Mouse (Mus musculus) urinary bladder, adult 18-20 months (tissue): ENCODE results near the gene Gm20538.

Experiments
- DNase-seq, 2 experiments: peaks; one replicate each; pipeline ENCODE4 v3.0.0; 2022; ENCODE audit warnings: low spot score in 2 of 2, mixed read lengths in 2 of 2

The Gm20538 gene

DNA sequence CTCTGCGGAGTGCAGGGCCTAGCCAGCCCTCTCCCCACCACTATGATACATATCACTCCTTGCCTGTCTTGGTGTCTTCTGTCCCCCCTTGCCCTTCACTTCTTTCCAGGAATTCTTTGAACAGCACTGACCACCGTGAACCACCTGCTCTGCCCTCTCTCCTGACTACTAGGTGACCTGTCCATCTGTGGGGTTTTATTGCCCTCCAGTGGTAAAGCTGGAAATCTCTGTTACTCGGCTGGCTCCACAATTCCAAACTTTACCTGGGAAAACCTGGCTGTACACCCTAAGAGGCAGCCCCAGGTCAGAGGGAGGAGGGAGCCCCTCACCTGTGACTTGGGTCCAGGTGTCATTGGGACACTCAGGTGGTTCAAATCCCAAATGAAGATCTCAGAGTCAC lies 17.3 kb downstream of the Gm20538 start:
- DNase-seq: no peak

DNA sequence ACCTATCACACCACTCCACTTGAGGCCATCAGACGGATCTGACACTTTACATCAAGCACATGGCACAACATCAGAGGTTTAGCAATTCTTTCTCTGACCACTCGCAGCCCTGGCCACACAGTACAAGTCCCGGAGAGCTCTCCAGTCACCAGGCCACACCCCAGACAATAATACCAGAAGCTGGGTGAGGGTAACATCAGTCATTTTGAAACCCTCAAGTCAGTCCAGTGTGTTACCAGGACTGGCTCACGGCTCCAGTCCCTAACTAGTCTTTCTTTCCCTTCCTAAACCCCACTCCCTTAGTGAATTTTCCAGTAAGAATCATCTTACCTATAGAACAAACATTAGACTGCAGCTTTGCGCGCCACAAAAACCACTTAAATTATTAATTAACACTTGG lies 22.6 kb downstream of the Gm20538 start:
- DNase-seq: no peak

DNA sequence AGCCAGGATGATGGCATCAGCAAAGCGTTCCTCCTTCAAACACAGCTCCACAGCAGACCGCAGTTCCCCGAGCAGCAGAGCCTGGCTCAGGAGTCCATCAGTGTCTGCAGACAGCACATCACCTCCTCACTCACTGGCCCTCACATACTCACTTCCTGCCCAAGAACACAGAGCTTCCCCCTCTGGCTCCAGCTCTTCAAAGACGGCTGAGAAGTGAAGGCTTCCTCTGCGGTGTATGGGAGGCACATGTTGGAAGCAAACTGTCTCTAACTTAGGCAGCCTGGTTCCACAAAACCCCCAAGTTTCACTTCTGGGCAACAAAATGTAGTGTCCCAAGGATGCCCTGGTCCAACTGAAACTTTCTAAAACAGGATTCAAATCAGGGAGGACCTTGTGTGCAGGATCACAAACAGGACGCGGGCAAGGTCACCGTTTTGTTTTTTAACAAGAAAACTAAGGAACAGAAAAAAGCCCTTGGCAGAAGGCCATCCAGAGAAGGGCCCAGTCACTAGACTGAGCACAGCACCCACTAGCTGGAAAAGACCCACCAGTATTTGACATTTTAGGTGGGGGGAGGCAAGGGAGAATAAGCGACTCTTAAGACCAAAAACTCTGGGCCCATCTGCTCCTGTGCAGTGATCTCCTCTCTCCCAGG lies 27.0 kb downstream of the Gm20538 start:
- DNase-seq: no peak

DNA sequence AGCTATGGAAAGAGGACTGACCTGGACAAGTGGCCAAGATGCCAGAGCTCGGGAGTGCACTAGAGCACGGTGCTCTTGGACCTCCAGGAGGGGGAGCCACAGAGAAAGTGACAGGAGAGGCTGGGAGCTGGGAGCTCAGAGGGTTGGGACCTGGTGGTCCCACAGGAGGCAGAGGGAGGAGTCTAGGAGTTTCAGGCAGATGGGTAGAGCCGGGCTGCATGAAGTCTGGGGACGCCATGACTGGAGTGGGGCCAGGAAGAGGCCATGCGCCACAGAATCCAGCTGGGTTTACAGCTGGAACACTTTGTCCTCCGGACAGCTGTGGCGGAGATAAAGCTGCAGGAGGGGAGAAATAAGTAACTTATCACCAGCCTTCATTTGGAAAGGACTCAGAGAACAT lies 33.5 kb downstream of the Gm20538 start:
- peak in 1 of 2 experiments; percentile 1 for DNase-seq

DNA sequence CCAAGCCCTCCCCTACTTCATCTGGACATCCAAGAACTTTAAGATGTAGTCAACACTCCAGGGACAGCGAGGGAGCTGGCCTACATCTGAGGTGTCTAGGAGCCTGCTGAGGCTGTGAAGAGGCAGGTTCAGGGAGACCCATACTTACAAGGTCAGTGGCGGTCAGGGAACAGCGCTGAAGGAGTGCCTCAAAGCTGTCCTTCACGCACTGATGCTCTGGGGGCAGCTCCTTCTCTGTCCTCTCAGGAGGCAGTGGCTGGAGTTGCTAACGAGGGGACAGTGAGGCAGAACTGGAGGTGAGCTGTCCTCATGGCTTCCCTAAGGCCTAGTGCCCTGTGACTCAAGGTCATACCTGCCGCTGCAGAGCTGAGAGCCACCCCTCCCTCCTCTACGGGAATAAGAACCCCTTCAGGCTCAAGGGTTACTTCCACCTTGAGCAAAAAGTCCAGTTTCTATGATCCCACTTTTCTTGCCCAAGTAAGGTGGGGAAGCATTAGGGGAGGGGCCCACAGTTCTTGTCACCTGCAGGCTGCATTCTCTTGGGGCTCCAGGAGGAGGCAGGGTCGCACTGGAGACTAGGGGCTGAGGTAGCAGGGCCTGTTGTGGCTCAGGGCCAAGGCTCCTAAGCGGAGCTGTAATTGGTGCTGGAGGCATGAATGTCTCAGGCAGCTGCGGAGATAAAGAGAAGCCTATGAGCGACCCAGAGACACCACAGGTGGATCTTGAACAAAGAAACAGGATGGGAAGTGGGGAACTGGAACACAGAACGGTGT lies 34.4 kb downstream of the Gm20538 start:
- DNase-seq: no peak

DNA sequence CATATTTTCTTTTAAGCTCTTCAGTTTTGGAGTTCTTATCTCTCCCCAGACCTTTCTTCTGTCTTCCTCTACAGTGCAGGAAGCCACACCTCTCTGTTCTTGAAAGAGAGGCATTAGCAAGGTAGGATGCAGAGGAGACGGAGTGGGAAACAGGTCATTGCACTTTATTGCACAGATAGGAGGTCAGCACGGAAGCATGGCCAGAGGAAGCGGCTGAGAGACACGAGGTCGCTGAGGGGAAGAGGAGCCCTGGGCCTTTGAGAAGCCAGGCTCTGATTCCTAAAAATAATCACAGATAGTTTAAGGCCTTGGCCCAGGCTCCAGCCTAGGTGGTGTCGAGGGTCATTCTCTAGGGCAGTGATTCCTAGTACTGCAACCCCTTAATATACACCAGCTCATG lies 36.9 kb downstream of the Gm20538 start:
- DNase-seq: no peak

DNA sequence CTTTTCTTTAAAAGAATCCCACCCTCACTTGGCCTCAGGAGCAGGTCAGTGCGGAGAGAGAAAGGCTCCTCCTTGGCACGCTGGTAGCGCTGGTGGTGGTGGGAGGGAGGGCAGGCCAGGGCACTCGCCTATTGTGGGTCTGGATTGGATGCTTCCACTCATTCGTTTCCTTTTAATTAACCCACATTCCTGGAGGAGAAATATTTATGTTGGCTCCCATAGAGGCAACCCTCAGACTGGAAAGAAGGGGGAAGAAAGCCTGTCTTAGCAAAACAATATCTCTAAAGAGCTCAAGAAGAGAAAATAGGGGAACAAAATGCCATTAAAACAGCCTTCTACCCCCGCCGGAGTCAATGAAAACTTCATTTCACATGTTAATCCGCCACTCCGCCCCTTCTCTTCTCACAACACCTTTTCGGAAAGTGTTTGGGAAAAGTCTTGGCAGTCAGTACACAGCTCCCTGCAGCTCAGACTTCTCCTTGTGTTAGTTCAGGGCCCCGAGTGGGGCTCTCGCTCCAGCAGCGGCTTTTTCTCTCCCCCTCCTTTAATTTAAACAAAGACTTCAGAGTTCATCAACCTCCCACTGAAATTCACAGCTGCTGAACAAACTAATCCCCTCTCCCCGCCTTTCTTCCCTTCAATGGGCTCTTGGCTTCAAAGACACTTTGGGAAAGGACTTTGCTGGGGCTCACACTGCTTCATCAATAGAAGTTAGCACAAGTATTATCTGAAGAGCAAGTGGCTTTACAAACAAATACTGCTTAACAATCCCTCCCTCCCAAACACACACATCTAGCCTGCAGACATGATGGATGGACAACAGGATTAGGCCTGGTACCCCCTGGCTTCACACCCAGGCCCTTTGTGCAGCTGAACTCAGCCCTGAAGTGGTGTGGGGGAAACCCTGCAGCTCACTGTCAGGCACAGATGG lies 37.8 kb downstream of the Gm20538 start:
- DNase-seq: no peak

DNA sequence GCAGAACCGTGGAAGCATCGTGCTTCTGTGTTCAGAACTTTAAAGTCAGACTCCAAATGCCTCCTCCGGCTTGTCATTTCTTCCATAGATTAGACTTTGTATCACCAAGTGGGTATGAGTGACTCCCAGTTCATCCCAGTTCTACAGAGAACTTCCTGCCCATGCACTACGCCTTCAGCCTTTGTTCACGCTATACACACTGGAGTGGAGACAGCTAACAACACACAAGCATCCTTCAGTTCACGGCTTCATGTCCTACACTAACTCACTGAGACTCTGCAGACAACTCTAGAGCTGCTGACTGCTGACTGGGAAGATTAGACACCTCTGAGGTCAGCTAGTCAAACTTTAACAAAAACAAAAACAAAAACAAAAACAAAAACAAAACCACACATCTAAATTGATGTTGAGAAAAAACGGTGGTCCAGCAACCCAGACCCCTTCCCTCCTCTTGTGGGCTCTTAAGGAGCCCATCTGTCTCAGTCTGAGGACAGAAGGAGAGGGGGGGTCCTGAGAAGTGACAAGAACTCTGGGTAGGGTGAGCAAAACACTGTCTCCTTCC lies 38.6 kb downstream of the Gm20538 start:
- DNase-seq: no peak

DNA sequence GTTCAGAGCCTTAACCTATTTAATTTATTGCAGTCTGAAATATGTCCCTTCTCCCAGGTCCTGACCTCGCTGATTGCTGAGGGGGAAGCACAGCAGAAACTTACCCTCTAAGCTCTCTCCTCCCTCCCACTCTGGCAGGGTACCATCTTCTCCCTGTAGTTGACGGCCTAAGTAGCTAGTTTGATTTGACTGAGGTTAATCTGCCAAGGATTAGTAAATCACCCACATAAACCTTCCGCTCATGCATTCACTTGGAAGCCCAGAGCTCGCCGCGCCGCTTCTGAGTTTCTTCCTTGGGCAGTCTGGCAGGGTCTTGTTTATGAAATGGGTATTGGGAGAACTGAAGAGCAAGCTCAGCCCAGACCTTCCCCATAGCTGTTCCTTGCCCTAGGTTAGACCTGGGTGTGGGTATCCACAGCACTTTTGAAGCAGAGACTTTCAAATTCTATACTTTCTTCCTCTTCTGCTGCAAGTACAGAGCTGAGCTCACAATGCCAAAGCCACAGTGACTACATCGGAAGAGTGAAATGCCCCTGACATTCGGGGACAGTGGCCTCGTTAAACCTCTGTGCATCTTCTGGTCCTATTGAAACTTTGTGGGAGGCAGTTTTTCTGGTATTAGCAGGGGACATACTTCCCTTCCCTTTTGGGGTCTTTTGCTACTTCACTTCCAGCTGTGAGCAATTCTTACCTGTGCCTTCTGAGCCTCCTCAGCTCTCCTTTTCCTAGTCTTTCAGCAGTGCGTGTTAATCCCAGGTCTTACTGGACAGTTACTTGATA lies 39.4 kb downstream of the Gm20538 start:
- DNase-seq: no peak

DNA sequence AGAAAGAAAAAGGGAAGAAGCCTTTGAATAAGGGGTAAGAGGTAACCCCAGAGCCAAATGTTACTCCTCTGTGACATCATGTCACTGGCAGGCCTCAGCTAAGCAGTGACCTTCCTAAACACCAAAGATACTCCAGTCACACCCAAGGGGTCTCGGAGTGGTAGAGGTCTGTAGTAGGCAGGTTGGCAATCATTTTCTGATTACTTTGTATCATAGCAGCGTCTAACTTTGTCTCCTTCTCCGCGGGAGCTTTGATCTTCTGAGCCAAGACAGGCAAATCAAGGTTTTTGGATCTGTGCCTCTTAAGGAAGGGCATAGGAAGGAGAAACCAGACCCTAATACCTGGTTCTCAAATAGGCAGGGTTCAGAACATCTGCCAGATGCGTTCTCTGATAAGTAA lies 40.0 kb downstream of the Gm20538 start:
- no peak for DNase-seq

DNA sequence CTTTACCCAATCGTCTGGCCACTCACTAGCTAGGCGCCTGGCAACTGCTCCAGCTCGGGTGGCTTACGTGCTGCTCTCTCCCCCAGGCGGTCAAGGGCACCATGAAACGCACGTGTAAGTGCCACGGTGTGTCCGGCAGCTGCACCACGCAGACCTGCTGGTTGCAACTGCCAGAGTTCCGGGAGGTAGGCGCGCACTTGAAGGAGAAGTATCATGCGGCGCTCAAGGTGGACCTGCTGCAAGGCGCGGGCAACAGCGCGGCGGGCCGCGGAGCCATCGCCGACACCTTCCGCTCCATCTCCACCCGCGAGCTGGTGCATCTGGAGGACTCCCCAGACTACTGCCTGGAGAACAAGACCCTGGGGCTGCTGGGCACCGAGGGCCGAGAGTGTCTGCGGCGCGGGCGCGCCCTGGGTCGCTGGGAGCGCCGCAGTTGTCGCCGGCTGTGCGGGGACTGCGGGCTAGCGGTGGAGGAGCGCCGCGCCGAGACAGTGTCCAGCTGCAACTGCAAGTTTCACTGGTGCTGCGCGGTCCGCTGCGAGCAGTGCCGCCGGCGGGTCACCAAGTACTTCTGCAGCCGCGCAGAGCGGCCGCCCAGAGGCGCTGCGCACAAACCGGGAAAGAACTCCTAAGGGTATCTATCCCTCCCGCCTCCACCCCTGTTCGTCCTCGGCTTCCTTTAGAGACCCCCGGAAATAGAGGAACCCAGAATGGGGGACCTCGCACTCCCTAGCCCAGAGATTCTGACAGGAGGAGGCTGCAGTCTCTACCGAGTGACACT lies 41.0 kb downstream of the Gm20538 start:
- peak in 1 of 2 experiments; percentile 26 for DNase-seq

DNA sequence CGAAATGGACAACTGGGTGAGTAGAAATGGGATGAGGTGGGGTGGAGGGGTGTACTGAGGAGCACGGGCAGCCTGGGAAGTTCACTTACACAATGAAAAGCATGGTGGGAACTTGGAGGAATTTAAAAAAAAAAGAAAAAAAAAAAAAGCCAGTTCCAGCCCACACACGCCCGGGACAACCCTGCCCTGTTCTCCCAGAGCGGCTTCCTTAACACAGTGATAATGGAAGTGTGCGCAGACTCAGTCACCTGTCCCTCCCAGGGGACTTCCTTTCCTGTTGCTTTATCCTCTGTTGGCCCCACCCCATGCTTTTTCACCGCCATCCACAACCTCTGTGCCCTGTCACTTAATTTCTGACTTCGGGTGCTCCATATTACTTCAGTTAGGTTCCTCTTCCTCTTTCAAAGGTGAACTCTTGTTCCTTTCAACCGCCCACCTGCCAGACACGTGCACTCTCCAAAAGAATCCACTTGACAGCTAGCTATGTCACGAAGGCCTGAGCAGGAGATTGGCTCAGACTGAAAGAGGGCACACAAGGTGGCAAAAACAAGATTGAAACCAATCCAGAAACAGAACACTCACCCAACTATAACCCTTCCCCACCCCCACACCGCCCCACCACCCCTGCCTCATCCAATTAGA lies 42.0 kb downstream of the Gm20538 start:
- DNase-seq: peak in 1 of 2 experiments; percentile 12

DNA sequence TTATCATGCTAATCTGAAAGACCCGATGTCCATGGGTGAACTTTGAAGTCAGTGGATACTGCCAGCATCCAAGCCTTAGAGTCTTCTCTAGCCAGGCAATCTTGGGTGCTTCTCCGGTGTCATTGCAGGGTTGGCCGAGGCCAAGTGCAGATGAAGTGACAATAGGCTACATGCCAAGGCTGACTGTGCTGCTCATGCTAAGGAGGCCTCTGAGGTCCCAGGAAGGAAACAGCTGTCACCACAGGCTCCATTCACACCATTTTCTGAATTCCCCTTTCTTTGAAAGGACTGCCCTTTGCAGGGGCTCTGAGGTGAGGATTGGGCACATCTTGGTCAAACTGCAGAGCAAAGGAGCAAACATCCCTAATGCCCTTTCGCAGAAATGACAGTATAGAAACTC lies 49.9 kb downstream of the Gm20538 start:
- DNase-seq: no peak

DNA sequence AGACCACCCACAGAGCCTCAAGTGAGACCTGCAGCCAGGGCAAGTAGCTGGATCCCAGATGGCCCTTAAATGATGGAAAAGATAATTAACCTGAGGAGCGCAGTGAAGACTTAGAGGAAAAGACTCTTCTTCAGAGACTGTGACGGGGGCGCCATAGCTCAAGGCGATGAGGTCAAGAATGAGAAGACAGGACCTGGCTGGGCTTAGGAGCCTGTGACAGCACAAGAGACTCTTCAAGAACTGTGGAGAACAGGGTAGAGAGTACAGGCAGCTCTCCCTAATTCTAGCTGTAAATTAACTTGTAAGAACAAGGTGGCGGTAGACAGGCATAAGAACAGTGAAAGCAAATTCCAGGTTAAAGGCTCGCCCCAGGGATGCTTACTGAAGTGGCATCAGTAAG lies 50.7 kb downstream of the Gm20538 start:
- no peak for DNase-seq

DNA sequence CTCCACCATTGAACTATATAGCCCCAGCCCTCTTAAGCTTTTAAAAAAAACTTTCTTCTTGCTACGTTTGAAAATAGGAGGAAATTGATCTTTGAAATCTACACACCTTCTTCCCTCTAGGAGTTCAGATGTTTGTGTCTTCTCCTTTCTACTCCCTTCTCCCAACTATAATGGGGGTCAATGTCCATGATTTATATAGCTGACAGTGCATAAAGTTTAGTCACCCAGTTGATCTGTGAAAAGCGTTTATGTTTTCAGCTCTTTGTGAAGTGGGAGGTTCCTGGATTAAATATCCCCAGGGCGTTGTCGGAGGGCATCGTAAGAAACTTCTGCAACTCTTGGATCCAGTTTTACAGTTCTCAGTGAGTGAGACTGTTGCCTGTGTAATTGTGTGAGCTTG lies 52.4 kb downstream of the Gm20538 start:
- no peak for DNase-seq

DNA sequence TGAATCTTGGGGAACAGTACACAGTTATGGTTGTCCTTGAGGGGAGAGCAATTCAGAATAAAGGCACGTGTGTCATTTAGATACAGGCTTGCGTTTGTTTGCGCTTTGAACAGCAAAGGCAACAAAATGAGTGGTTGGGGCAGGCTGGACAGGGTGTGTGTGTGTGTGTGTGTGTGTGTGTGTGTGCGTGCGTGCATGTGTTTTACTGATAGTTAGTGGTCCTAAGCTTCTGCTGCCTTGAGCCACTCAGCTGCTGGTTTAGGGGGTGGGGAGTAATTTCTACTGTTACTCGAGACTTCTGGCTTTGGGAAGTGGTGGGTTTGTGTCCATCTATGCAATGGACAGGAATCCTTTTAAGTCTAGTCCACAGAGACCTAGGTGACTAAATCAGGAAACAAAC lies 53.7 kb downstream of the Gm20538 start:
- no peak for DNase-seq

DNA sequence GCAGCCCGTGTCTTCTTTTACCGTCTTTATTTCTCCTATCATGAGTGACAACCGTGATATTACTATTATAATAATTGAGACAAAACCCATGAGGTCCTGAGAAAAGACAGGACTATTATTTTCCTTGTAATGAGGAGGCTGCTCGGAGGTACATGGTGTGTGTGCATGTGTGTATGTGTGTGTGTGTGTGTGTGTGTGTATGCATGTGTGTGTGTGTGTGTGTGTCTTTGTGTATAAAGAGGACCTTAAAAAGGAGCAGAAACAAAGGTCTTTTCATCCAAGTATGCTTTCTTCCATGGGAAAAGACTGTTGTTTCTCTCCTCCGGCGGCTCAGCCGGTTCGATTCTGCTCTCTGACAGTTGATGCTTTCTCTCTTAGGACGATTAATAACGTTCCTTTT lies 55.7 kb downstream of the Gm20538 start:
- no peak for DNase-seq

DNA sequence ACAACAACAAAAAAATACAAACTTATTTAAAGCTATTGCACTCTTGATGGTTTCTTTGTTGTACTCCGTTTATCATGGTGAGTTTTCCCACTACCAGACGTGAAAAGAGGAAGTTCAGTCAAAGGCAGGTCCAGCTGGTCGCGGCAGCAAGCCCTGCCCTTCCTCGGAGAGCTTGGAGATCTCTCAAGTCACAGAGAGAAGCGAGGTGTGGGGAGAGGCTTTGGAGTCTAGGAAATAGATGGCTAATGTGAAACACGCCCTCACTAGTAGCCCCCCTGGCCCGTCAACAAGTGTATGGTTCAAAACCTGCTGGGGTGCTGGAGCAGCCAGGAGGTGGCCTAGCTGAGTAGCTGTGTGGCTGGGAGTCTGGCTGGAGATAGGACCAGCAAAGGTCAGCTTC lies 56.1 kb downstream of the Gm20538 start:
- no peak for DNase-seq
